Mouse (Mus musculus) brain, embryonic 14.5 days (tissue): ENCODE measurements around the gene Erc2.

ENCODE experiments used
- CTCF ChIP-seq: fragments of 200-500 bp; IDR thresholded peaks from 2 replicates; pipeline ENCODE4 v1.5.1; 2012; ENCODE audit warnings: inconsistent platforms, mild to moderate bottlenecking, moderate library complexity, borderline replicate concordance; ENCODE audit not compliant: insufficient read depth, insufficient read length; ENCODE audit errors: extremely low read depth
- POLR2A ChIP-seq: fragments of 200-500 bp; IDR thresholded peaks from 2 replicates; pipeline ENCODE4 v1.6.1; 2012; ENCODE audit warnings: mild to moderate bottlenecking, inconsistent platforms, borderline replicate concordance; ENCODE audit not compliant: poor library complexity, insufficient read depth, insufficient read length, severe bottlenecking; ENCODE audit errors: extremely low read depth

DNA sequence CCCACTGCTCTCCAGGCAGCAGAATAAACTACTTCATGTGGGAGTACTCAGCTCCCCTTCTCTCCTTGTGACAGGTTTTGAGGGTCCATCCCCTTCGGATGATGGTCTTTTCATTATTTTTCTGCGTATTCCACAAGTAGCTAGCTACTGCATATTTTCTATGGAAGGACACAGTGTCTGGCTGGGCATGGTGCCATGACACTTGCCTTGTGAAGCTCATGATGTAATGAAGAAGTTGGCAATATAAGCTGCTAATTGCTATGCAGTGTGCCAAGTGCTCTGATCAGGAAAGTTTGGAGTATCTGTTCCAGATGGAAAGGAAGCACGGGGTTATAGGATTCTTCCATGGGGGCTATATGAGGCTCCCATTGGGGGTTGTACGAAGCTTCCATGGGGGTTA lies 533.5 kb downstream of the Erc2 start:
- no peak for TF ChIP-seq POLR2A
- no peak for TF ChIP-seq CTCF
